Mouse (Mus musculus): ENCODE measurements around the gene Plekhn1.

DNA sequence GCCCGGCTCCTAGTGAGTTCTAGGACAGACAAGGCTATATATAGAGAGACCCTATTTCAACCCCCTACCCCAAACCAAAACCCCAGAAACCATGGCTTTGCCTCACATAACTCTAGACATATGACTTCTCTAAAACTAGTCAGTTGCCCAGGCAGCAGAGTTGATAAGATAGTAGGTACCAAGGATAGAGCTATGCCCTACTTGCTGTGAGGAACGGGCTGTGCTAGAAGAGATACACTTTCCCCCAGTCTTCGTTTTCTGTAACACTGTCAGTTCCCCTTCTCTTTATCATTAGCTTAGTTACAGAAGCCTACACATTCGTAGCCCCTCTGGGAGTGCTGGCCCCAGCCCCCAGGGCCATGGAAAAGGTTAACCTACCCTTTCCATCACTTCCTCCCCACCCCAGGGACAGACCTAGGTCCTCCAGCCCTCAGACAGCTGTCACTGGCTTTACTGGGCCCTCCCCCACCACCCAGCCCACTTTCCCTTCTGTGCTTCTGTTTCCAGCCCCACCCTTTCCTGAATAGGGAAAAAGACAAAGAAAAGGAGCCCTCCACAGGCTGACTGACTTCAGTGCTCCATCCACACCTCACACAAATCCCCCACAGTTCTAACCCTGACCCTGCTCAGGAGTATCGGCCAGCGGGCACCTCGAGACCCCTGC is 50.2 kb downstream of the Plekhn1 start:
- no peak for TF ChIP-seq CTCF (IDR thresholded peaks at IDR 0.05; ENCODE audit: control insufficient read depth, insufficient read depth, insufficient read length)
- no peak for TF ChIP-seq USF1 (IDR thresholded peaks at IDR 0.05; ENCODE audit: low read depth)
- no peak for TF ChIP-seq CEBPB (IDR thresholded peaks at IDR 0.05; ENCODE audit: low read depth)
- TF ChIP-seq MAX (IDR thresholded peaks at IDR 0.05) = no peak
- TF ChIP-seq MYOD1 (IDR thresholded peaks at IDR 0.05; ENCODE audit: control insufficient read depth, insufficient read length, low read depth) = no peak

All from C2C12 (cell line).